Mouse (Mus musculus): ENCODE data around the gene Sgf29.
A peak's percentile ranks its signal among the peaks of the same experiment; 100 is the strongest.

Gene Sgf29

DNA sequence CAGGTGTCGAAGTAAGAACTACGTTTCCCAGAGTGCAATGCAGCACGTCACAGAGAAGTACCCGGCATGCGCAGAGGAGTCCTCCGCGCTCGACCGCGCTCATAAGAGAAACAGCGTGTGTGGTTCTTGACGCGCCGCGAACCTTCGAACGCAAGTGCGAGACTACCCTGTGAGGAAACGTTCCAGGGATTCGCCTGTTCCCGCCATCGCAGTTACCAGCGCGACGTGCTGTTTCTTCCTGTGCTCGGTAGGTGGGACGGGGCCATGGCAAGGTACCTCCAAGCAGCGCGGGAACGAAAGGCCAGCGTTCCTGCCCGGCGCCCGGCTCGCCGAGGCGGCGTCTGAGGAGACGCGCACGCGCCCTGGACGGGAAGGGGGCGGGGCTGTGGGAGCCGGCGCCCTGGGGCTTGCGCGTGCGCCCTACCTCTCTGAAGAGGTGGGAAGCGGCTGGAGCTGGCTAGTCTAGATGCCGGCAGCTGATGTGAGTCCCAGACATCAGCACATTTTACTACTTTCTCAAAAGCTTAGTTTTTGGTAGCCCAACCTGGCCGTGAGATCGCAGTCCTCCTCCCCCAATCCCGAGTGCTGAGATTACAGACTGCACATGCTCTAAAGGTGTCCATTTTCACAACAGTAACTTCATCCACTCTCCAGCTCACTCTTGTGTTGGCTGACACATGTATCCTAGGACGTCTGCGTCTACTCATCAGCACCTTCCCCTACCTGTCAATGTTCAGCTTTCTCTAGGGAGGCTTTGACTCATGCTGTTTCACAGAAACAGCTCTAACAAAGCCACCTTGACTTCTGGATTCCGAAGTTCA, at the start of gene Sgf29:
TSS of gene Sgf29 (plus strand) at position 79 of the 821 bp plus-strand sequence.
- no peak for DNase-seq (ENCODE audit: extremely low read depth, low read depth, low spot score)

DNA sequence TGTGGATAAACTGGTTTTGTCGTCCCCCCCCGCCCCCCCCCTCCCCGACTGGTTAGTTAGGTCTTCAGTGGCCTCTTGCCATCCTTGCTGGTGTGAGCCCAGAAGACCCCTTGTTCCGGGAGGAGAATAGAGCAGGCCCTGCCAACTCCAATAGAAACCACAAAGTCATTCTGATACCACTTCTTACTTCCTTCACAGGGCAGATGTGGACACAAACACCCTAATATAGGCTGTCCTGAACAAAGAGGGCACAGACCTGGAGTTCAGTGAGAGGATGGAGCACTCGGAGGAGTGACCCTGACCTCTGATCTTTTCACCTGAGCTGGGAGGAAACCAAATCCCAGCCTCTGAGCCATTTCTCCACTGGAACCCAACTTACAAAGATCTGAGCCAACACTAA, 47.2 kb upstream of the Sgf29 start:
- DNase-seq (ENCODE audit: extremely low read depth, low read depth, low spot score): no peak

DNA sequence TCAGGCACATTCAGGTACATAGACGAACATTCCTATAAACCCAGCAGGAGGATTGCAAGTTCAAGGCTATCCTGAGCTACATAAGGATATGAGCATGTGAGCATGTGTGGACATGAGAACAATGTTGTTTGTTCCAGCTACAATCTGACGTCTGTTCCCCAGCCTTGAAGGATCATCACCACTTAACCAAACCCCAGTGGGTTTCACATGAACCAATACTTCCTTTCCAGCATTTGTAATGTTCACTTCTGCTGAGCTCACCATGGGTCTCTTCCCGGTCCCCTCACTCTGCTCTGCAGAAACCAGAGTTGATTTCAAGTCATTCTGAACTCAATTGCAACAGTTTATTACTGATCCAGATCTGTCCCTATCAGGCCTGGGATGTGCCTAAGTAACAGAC, 46.5 kb upstream of the Sgf29 start:
- no peak for DNase-seq (ENCODE audit: extremely low read depth, low read depth, low spot score)

DNA sequence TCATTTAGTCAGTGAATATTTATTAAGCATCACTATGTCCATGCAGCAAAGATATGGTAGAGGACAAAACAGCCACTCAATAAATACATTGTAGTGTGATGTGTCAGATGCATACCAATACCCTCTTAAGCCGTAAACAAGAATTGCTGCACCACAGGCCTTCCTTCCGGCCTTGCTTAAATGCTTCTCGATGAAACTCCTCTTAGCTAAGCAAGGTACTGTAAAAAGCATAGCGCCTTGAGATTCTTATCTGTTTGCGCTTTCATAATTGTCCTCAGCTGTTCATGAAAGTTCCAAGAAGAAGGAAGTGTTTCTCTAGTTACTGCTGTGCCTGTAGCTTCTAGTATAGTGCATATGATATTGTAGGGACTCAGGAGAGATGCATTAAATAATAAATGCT, 42.5 kb upstream of the Sgf29 start:
- no peak for DNase-seq (ENCODE audit: extremely low read depth, low read depth, low spot score)

DNA sequence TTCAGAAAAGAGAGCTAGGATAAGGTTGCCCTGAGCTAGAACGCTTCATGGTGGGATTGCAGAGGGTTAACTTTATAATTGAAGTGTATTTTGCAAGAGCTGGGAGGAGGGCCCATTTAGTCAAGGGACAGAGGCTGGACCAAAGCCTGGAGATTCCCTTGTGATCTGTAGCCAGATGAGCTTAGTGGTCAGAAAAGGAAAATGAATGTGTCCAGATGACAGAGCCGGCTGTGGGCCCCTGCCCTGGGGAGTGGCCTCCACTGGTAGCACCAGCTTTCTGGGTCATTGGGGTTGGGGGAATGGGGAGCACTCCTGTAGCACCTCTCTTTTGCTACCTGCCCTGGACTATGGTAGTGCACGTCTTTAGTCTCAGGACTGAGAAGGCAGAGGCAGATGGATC, 42.0 kb upstream of the Sgf29 start:
- no peak for DNase-seq (ENCODE audit: extremely low read depth, low read depth, low spot score)

DNA sequence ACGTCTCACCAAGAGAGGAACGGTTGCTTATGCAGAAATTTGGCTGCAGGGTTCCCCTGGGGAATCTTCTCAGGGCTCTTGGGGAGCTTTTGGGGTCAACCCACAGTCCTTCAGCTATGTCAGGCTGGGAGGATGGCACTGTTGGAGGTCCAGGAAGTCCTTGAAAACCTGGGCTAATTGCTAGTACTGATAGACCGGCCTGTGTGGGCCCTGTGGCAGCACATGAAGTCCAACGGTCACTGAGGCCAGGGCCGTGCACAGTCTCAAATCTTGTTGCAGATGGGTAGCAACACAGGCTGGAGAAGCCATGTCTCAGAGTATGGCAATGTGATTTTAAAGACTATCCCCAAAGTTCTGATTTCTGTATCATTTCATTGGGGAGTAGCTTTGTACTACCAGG, 41.3 kb upstream of the Sgf29 start:
- DNase-seq (ENCODE audit: extremely low read depth, low read depth, low spot score): no peak

DNA sequence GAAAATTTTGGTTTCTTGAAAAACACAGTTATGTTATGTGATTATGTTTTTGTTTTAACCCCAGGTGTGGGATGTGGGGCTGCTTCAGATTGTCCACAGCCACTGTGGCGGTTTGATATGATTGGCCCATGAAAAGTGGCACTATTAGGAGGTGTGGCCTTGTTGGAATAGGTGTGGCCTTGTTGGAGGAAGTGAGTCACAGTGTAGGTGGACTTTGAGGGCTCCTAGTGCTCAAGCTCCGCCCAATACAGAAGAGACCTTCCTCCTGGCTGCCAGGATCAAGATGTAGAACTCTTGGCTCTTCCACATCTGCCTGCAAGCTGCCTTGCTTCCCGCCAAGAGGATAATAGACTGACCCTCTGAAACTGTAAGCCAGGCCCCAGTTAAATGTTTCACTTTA, 36.4 kb upstream of the Sgf29 start:
- no peak for DNase-seq (ENCODE audit: extremely low read depth, low read depth, low spot score)

DNA sequence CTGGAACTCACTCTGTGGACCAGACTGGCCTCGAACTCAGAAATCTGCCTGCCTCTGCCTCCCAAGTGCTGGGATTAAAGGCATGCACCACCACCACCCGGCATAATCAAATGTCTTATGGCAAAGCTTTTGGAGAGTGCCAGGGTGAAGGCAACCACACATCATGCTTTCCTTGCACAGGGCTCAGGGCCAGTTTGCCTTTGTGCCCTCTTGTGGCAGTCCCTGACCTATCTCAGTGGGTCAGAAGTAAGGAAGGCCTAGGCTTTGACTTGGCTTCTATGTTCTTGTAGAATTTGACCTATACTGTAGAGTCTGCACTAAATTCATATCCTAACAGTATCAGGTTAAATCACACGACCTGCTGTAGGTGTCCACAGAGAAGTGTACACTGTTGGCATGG, 32.4 kb upstream of the Sgf29 start:
- no peak for DNase-seq (ENCODE audit: extremely low read depth, low read depth, low spot score)

DNA sequence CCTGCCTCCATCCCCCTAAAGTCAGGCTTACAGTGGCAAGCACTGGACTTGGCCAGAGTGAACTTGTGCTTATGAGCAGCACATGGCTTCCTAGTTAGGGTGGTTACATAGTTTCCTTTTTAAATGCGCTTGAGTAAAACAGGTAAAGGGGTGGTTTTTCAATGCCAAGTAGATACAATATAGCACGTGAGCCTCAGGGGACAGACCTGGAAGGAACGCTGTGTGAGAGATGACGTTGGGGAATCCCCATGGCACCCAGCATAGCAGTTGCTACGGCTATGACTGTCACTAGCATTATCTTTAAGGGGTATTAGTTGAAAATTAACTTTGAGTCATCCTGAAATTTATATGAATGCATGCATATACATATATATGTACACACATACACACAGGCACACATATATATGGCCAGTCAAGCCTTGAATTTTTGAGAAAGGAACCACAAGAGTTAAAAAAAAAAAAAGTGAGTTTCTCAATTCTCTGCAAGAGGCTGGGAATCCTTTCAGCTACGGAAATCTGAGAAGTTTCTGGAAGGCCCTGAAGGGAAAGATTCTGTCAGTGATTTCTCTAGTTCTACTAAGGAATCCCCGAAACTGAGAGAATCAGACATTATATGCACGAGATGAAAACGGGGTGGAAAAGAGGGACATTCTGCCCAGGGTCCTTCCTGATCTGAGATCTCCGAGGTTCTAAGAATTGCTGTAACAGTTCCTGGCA, 29.4 kb upstream of the Sgf29 start:
- no peak for DNase-seq (ENCODE audit: extremely low read depth, low read depth, low spot score)

DNA sequence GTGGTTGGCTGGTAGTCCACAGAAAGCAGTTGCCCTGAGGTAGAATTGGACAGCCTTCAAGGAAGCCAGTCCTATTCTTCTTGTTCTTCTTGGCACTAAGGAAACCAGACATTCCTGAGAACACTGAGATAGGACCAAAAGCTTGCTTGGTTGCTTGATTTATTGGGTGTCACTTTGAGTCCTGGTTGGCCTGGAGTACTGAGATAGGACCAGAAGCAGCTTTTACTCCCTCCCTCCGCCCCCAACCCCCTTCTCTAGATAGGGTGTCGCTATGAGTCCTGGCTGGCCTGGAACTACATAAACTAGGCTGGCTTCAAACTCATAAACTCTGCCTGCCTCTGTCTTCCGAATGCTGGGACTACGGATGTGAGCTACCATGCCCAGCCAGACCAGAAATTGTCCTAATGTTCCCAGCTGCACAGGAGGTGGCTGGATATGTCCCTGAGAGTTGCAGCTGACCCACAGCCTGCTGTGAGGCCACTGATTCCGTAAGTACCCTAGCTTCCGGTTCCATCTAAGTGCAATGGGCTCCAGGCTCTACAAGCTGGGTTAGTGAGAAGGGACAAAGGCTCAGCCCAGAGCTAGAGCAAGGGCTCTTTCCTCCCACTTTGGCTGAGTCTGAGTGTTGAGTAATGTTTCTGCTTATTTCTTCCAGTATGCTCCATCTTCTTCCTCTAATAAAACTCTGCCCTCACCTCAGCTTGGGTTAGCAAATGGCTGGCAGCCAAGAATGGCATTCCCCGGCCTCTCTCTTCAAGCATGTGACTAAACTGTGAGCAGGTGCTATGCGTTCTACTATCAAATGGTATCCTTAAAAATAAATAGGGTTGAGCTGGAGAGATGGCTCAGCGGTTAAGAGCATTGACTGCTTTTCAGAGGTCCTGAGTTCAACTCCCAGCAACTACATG, 27.4 kb upstream of the Sgf29 start:
- peak; percentile 85 for DNase-seq (ENCODE audit: extremely low read depth, low read depth, low spot score)

DNA sequence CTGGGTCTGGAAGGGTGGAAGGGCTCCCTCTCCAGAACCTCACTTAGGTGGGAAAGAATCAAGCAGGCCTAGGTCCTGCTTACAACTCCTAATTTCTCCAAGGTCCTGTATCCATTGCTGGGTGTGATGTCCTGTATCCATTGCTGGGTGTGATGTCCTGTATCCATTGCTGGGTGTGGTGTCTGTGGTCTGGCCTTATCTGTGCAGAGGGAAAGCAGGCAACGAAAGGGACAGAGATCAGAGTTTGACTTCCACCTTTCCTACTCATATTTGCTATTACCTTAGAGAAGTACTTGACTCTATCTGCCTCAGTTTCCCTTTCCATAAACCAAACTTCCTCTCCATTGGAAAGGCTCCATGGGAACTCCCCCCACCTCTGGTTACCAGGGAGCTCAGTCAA, 25.7 kb upstream of the Sgf29 start:
- DNase-seq (ENCODE audit: extremely low read depth, low read depth, low spot score): no peak

DNA sequence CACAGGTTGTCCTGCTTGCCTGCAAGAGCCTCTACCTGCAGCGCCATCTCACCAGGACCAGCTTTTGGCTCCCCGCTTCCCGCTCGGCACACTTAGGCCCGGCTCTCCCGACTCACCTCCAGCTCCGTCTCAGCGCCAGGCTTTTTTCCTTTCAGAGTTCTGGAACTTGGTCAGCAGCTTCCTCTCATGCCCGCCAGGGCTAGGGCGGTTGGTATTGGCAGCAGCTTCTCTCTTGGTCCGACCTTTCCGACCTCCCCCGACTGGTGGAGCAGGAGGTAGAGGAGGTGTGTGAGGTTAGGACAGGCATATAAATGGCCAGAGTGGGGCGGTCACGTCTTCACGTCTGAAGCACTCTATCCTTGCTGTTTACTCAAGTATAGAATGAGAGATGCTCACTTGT, 24.3 kb upstream of the Sgf29 start:
- no peak for DNase-seq (ENCODE audit: extremely low read depth, low read depth, low spot score)

DNA sequence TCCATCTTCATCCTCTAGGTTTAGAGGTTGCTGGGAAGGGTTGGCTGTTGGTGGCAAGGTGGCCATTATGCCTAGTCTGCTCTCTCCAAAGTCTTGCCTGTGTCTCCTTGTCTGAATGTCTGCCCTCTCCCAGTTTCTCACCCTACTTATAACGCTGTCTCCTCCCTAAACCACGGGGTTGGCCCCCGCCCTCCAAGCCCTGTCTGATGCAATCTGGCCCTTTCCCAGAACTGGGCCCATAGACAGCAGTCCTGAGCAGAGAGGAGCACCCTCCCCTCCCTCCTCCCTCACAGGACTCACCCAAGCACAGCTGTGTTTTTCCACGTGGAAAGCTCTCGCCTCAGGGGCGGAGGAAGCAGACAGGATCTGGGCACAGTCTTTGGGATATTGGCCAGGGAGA, 23.7 kb upstream of the Sgf29 start:
- DNase-seq (ENCODE audit: extremely low read depth, low read depth, low spot score): no peak

DNA sequence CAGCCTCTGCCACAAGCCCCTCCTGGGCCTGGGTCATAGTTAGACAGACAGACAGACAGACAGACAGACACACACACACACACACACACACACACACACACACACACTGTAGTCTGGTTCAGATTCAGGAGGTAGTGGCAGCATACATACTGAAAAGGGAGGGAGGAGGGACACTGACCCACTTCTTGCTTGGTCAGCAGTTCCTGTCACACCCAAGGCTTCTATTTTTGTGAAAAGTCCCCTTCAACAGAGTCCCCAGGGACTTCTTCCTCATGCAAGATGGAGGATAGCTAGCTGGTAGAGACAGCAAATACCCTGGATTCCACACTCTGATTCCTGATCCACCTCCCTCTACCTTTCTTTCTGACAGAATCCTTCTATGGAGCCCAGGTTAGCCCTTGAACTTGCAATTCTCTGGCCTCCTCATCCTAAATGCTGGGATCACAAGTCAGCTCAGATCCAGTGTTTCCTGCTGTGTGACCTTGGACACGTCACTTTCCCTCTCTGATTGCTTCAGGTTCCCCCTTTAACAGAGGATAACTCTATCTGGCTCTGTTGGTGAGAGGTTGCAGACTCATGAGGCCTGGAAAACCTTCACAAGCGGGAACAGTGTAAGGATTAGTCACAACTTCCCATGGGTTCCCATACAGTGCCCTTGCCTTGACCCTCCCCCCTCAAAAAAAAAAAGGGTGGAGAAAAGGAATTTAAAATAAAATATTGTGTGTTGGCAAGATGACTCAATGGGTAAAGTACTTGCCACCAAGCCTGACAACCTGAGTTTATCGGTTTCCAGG, 23.1 kb upstream of the Sgf29 start:
- DNase-seq (ENCODE audit: extremely low read depth, low read depth, low spot score): no peak

DNA sequence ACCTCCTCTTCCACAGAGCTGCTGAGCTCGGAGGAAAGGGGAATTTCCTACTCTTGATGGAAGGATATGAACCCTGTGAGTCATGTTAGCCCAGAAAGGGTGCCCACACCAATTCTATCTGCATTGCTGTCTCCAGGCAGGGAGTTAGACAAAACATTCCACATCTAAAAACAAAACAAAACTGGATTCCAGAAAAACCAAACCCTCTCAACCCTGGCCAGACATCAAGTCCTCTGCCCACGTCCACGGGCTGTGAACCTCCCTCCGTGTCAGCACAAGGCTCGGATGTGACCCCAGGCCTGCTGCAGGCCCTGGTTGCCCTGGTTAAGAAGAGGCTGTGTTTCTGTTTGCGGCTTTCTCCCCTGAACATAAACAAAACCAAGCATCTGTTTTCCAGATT, 21.0 kb upstream of the Sgf29 start:
- DNase-seq (ENCODE audit: extremely low read depth, low read depth, low spot score): no peak

DNA sequence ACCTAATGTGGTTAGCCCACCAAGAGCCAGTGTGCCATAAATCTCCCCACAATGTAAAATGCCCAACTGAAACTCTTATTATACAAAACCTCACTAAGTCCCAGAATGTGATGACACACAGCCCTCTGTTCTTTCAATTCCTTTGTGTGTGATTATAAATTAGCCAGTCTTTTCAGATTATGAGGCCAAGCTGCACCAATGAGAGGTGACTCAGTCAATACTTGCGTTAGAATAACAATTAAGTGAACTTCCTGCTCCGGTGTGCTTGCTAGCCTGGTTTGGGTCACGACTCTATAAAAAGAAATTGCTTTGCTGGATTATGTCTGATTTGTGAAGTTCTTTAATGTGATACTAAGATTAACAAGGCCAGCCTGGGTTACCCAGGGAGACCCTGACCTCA, 19.2 kb upstream of the Sgf29 start:
- DNase-seq (ENCODE audit: extremely low read depth, low read depth, low spot score): no peak

DNA sequence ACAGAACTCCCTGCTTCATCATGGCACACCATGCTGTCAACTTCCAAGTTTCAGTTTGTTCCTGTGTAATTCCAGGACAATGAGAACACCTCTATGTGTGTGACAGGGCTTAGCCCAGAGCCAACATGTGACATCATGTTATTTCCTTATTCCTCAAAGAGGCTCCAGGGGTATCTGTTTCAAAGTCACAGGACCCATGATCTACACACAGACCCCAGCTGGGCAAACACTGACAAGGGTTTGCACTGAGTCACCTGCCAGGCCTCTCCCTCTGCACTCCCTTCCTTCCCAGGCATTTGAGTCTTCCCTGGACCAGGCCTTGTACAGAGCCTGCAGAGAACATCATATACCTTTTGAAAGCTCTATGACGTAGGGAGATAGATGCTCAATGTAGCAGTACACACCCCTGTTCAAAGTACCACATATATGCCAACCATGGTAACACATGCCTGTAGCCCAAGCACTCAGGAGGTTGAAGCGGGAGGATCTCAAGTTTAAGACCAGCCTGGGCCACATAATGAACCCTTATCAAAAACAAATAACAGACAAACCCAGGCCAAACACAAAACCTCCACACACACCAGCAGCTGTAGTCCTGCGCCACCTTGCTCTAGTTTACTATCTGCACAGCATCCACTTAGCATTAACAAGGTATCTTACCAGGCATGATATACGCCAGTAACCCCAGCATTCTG, 18.1 kb upstream of the Sgf29 start, which contains the start of gene Nupr1:
TSS of gene Nupr1 (minus strand) at position 38 of the 695 bp plus-strand sequence.
- DNase-seq (ENCODE audit: extremely low read depth, low read depth, low spot score): no peak

DNA sequence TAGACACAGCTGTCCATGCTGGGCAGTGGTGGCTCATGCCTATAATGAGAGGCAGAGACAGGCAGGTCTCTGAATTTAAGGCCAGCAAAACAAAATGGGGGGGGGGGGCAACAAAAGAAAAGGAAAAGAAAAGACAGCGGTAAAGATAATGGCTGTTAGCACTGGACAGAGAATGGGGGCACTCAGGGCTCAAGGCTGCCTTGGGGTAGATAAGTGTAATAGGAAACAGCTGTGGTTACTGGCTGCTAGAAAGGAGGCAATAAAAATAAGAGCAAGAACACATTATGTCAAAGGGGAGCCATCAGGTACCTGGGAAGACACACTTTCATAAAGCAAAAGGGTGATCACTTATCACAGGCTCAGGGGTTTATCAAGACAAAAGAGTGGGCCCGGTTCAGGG, 16.6 kb upstream of the Sgf29 start:
- DNase-seq (ENCODE audit: extremely low read depth, low read depth, low spot score): no peak

DNA sequence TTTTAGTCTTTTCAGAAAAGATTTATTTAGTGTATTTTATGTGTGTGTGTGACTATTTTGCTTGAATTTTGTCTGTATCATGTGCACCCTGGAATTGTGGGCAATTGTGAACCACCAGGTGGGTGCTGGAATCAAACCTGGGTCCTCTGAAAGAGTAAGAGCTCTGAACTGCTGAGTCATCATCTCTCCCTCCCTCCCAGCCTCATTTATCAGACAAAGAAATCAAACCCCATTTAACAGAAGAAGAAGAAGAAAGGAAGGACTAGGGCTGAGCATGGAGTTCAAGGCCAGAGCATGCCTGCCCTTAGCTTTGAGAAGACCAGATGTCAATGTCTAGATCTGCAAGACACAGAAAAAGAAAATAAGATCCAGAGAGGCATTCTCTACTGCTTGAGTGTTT, 13.7 kb upstream of the Sgf29 start:
- DNase-seq (ENCODE audit: extremely low read depth, low read depth, low spot score): no peak
